Mouse (Mus musculus) urinary bladder, postnatal 10 days (tissue): ENCODE data around the gene Diexf.

ENCODE experiments used
- DNase-seq: peaks from one replicate; pipeline ENCODE4 v3.0.0; 2022; ENCODE audit warnings: low spot score

The Diexf gene

GRCm38 (mm10) chr1:193129786-193130455 is at the start of gene Diexf:
Gene Diexf, minus strand, starts transcription at chr1:193130272.
- peak; percentile 95 for DNase-seq

- no peak for DNase-seq
Observed at GRCm38 (mm10) chr1:193174143-193174733, 44.2 kb upstream of the Diexf start.

- DNase-seq = no peak
Observed at GRCm38 (mm10) chr1:193173810-193174129, 43.7 kb upstream of the Diexf start.

GRCm38 (mm10) chr1:193172991-193173809 is 43.1 kb upstream of the Diexf start:
- DNase-seq = peak; percentile 84

- DNase-seq = no peak
Observed at GRCm38 (mm10) chr1:193169856-193170255, 39.8 kb upstream of the Diexf start.

- DNase-seq = no peak
Observed at GRCm38 (mm10) chr1:193169228-193169627, 39.2 kb upstream of the Diexf start.

GRCm38 (mm10) chr1:193167746-193168145 is 37.7 kb upstream of the Diexf start, which contains the start of gene A130010J15Rik:
Gene A130010J15Rik, plus strand, starts transcription at chr1:193168046.
- DNase-seq = no peak

GRCm38 (mm10) chr1:193160317-193161032 is 30.4 kb upstream of the Diexf start:
- DNase-seq = no peak

- DNase-seq = no peak
Observed at GRCm38 (mm10) chr1:193159613-193160012, 29.5 kb upstream of the Diexf start.

- no peak for DNase-seq
Observed at GRCm38 (mm10) chr1:193159163-193159562, 29.1 kb upstream of the Diexf start.

GRCm38 (mm10) chr1:193157111-193157492 is 27.0 kb upstream of the Diexf start:
- DNase-seq = no peak

- DNase-seq = no peak
Observed at GRCm38 (mm10) chr1:193156316-193157110, 26.4 kb upstream of the Diexf start.

- DNase-seq = no peak
Observed at GRCm38 (mm10) chr1:193153561-193153960, 23.5 kb upstream of the Diexf start.

- DNase-seq = peak; percentile 45
Observed at GRCm38 (mm10) chr1:193152872-193153271, 22.8 kb upstream of the Diexf start, which contains the start of gene Irf6. Gene Irf6, plus strand, starts transcription at chr1:193153111.

GRCm38 (mm10) chr1:193151134-193151533 is 21.1 kb upstream of the Diexf start:
- DNase-seq = no peak

- DNase-seq = no peak
Observed at GRCm38 (mm10) chr1:193149231-193149630, 19.2 kb upstream of the Diexf start.

GRCm38 (mm10) chr1:193146416-193146815 is 16.3 kb upstream of the Diexf start:
- no peak for DNase-seq

- no peak for DNase-seq
Observed at GRCm38 (mm10) chr1:193145101-193145500, 15.0 kb upstream of the Diexf start.

GRCm38 (mm10) chr1:193144516-193144915 is 14.4 kb upstream of the Diexf start:
- DNase-seq = no peak

- no peak for DNase-seq
Observed at GRCm38 (mm10) chr1:193142517-193143062, 12.5 kb upstream of the Diexf start.

GRCm38 (mm10) chr1:193141118-193141517 is 11.0 kb upstream of the Diexf start:
- no peak for DNase-seq
